Mouse (Mus musculus): ENCODE data around the gene Gm20388. TPM values are rescaled to one million over a fixed set of nuclear protein-coding genes. Genes with fewer than 3 reads are reported as not detected.

Gene Gm20388
- total RNA-seq, 2 experiments from 2014 or later = 2.2 to 7.6 TPM

DNA sequence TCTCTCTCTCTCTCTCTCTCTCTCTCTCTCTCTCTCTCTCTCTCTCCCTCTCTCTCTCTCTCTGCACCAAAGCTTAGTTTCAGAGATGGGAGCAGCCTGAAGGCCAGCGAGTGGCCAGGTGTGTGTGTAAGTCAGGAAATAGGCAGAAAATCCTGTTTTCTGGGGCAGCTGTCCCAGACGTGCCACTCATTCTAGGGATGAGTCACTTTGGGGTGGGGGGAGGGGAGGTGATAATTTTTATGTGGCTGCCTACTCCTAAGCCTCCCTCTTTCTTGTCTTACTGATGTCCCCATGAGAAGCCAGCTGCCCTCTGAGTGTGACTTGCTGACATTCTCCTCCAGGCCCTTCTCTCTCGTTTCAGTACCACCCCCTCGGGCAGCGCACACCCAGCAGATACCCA, 75.5 kb downstream of the Gm20388 start:
- no peak for DNase-seq (ENCODE audit: low spot score in 2 of 2)
- no peak overlapping the region for H3K4me3 ChIP-seq
- TF ChIP-seq CTCF (conservative IDR thresholded peaks at IDR 0.05) = no peak
- H3K27ac ChIP-seq = no peak overlapping the region

DNA sequence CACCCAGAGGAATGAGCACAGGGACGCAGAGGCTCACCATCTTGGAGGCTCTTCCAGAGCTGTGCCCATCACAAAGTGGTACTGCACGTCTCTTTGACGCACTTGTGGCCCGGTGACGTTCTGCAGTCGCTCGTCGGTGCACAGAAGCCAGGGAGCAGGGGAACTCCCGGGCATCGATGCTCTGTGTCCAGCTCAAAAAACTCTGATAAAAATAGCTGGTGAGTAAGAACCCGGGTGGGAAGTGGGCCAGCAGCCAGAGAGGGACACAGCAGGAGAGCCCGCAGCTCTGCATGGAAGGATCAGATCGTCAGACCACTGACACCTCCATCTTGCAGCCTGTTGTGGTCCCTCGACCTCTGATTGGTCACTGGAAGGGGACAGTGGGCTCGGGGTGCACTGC, 77.4 kb downstream of the Gm20388 start:
- DNase-seq (ENCODE audit: low spot score in 2 of 2) = no peak
- no peak for TF ChIP-seq CTCF (conservative IDR thresholded peaks at IDR 0.05)
- Histone ChIP-seq H3K4me3 (no peak overlapping the region), H3K27ac (no peak overlapping the region)

DNA sequence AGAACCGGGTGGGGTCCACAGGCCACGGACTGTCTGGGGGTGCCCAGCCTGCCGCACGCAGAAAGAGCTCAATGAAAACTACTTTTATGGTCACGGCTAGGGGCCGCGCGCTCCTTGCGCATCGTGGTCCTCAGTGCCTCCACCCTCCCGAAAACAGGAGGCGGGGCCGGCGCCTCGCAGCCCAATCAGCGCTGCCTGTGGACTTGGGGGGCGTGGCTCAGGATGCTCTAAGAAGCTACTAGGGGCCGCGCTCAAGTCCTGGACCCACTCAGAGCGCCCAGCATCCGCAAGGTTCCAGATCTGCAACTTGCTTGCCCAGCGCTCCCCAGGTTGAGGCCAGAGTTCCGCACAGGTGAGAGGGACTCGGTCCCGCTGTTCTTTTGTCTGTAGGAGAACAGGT, 81.6 kb downstream of the Gm20388 start, which contains the start of gene Crispld2:
Gene Crispld2, plus strand, starts transcription at position 190 of the 400 bp plus-strand sequence.
- peak within 1 kb of the TSS; percentile 48 for H3K4me3 ChIP-seq
- DNase-seq (ENCODE audit: low spot score in 2 of 2) = peak; percentile 42 to 50
- TF ChIP-seq CTCF (conservative IDR thresholded peaks at IDR 0.05) = peak; percentile 42
- no peak within 1 kb of the TSS for H3K27ac ChIP-seq

DNA sequence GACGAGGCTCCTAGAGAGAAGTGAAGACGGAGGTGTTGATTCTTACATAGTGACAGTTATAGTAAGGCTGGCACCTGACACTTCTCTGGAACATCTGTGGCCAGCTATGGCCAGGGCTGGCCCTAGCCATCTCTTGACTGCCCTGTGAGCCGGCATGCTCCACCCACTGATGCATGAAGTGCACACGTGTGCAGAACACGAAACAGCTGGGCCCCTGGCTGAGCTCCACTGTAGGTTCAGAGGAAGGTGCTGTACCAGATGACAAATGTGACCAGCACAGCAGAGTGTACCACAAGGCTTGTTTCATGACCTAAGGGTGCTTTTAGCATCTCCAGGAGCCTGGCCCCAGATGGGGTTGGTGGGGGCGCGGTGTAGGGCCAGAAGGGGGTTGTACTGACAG, 83.5 kb downstream of the Gm20388 start:
- no peak for DNase-seq (ENCODE audit: low spot score in 2 of 2)
- no peak overlapping the region for H3K27ac ChIP-seq
- H3K4me3 ChIP-seq = no peak overlapping the region
- no peak for TF ChIP-seq CTCF (conservative IDR thresholded peaks at IDR 0.05)

DNA sequence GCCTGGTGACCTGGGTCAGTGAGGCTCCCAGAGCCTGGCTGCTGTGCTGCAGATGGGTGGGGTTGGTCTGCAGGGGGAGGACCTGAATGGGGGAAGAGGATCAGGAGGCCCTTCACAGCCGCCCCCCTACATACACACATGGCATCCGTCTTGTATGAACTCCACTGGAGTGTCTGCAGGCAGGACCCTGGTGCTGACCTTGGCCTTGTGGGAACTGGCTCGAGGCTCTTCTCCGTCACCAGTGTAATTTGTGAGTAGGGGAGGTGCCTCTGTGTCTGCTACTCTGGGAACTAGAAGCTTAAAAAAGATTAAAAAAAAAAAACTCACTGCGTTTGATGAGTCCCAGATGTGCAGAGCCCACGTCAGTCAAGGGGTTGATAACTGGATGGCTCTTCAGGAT, 83.9 kb downstream of the Gm20388 start:
- no peak for TF ChIP-seq CTCF (conservative IDR thresholded peaks at IDR 0.05)
- H3K27ac ChIP-seq = no peak overlapping the region
- no peak overlapping the region for H3K4me3 ChIP-seq
- no peak for DNase-seq (ENCODE audit: low spot score in 2 of 2)

DNA sequence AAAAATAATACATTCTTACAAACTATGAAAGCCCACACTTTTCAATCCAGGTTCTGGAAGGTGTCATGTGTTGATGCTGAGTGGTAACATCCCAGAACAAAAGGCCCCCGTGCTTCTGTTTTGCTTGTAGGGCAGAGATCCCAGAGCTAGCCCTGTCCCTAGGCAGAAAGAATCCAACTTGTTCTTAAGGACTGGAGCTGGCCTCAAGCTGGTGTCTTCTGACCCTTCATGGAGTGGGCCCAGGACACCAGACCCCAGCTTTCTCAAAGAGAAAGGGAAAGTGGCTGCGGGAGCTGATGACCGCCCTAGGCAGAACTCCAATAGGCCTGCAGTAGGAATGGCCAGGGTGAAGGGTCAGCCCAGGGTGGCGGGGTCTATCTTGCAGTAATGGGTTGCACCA, 86.6 kb downstream of the Gm20388 start:
- H3K27ac ChIP-seq = no peak overlapping the region
- TF ChIP-seq CTCF (conservative IDR thresholded peaks at IDR 0.05) = no peak
- H3K4me3 ChIP-seq = no peak overlapping the region
- DNase-seq (ENCODE audit: low spot score in 2 of 2) = no peak

DNA sequence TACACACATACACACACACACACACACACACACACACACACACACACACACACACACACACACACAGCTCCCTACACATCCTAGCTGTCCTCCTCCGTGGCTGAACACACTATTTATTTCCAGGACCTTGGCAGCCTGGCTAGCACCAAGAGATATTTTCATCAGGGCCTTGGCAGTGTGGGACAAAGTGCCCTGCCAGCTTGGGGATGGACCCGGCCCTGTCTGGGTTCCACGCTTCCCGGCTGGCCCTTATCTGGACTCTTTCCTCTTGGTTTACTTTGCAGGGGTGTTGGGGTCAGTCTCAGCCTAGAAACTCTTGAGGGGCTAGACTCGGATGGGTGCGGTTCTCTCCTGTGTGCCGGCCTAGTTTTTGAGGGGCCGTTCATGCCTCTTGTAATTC, 89.8 kb downstream of the Gm20388 start:
- Histone ChIP-seq H3K27ac (no peak overlapping the region), H3K4me3 (no peak overlapping the region)
- DNase-seq (ENCODE audit: low spot score in 2 of 2) = no peak
- no peak for TF ChIP-seq CTCF (conservative IDR thresholded peaks at IDR 0.05)

DNA sequence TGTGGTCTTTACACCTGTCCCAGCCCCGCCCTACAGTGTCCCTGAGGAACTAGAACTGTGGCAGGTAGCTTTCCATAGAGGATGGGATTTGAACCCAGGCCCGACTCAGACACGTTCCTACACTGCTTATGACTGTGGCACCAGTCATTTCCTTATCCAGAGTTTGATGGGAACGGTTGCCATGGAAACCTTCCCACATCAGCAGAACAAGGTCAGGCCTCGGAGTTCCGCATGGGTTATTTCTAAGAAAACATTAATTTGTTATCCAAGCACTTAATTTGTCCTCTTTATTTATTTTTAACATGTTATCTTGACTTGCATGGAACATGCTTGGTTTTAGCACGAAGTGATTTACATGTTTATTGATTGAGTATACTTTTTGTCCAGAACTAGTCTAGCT, 91.1 kb downstream of the Gm20388 start:
- DNase-seq (ENCODE audit: low spot score in 2 of 2) = no peak

DNA sequence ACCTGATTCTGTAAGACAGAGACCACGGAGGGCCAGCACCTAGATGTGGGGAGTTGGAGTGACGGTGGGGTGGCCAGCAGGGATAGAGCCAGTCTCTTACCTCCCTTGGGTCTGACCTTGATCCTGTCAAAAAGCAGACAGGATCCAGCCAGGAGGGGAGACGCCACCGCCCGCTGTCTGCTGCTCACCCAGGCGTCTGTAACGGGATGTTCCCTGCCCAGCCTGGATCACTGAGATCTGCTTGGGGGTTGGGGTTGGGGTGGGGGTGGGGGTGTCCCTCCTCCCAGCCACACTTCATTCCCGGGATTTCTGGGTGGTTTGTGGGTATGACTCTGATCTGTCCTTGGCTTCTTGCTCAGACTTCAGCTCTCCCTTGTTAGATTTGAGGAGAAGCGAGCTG, 91.7 kb downstream of the Gm20388 start:
- Histone ChIP-seq H3K4me3 (no peak overlapping the region), H3K27ac (no peak overlapping the region)
- DNase-seq (ENCODE audit: low spot score in 2 of 2) = no peak
- TF ChIP-seq CTCF (conservative IDR thresholded peaks at IDR 0.05) = no peak

More for the DNA sequence above, 91.1 kb downstream of the Gm20388 start:
- Histone ChIP-seq H3K4me3 (no peak overlapping the region), H3K27ac (no peak overlapping the region)
- TF ChIP-seq CTCF (conservative IDR thresholded peaks at IDR 0.05) = no peak

DNA sequence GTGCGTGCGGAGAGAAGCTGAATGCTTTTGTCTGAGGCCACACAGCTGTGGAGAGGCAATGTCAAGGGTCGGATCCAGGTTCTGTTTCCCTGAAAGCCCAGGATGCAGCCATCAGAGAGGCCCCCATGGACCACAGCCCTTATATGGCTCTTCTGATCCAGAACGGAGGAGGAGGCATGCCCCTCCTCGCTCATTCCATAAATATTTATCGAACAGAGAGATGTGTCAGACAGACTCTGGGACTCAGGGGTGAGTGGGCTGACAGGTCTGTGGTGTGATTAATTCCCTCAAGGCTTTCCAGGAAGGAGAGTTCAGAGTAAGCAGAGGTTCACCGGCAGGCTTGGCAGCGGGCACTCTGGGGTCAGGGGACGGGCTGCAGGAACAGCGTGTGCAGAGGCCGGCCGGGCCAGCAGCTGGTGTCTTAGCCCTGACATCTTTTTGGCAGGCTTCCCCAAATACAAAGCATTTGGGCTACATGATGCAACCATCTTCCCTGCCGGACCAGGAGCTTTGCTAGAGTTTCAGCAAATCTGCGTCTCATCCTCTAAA, 93.6 kb downstream of the Gm20388 start:
- H3K4me3 ChIP-seq = no peak overlapping the region
- no peak for DNase-seq (ENCODE audit: low spot score in 2 of 2)
- TF ChIP-seq CTCF (conservative IDR thresholded peaks at IDR 0.05) = no peak
- no peak overlapping the region for H3K27ac ChIP-seq

DNA sequence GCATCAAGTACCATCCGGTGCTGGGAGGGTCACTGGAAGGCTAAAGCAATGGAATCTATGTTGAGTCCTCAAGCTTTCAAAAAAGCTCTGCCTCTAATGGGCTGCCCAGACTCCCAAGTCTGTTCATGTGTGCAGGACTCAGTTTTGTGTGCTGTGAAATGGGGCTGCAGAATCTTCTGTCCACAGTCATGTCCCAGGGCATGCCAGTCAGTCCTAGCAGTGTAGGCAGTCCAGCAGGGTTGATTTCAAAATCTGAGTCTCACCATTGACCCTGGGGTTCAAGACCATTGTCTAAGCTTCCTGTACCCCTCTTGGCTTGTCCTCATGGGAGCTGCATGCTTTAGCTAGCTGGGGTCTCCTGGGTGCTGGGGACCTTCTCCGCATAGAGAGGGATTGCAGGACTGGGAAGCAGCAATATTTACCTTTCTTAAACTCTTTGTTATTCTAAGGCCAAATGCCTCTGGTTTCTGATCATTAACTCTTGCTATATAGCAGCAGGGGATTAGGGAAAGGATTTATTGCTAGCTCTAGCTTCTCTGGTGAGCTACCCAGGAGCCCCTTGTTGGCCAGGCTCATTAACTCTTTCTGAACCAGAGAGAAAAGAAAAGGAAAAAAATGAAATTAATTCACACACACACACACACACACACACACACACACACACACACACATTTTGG, 94.2 kb downstream of the Gm20388 start:
- no peak overlapping the region for H3K27ac ChIP-seq
- DNase-seq (ENCODE audit: low spot score in 2 of 2) = no peak
- no peak for TF ChIP-seq CTCF (conservative IDR thresholded peaks at IDR 0.05)
- H3K4me3 ChIP-seq = no peak overlapping the region

DNA sequence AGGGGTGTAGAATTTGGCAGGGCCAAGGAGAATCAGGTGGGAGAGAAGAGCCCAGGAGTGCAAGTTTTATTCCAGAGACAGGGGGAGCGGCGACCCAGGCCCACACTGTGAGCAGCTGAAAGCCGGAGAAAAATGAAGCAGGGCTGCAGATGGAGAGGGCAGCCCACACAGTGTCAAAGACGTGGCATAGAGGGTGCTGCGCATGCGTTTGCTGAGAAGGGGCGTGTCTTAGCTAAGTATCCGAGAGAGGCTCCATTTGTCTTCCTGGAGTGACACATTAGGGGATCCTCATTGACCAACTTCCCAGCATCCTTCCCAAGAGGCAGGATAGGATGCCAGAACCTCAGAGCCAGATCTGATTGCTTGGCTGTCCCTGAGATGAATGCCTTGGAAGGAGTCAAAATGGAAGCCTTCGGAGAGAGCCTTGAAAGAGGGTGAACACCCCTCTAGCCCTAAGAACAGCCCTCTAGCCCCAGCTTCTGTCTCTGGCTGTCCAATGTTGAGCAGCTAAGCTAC, 96.1 kb downstream of the Gm20388 start:
- no peak overlapping the region for H3K4me3 ChIP-seq
- no peak overlapping the region for H3K27ac ChIP-seq
- no peak for TF ChIP-seq CTCF (conservative IDR thresholded peaks at IDR 0.05)
- DNase-seq (ENCODE audit: low spot score in 2 of 2) = no peak

DNA sequence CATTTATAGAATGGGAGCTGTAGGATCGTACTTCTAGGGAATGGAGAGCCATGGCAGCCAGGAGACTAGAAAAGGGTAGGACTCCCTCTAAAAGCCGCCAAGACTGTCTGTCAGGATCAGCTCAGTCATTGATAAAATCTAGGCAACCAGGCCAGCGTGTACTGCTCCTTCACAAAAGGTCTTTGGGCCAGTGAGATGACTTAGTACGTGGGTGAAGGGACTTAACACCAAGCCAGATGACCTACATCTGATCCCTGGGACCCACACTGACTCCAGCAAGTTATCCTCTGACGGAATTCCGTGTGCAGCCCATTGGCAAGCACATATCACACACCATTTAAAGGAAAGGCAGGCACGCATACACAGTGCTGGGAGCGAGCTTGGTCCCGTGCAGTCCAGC, 96.5 kb downstream of the Gm20388 start:
- no peak overlapping the region for H3K27ac ChIP-seq
- H3K4me3 ChIP-seq = no peak overlapping the region
- no peak for TF ChIP-seq CTCF (conservative IDR thresholded peaks at IDR 0.05)
- no peak for DNase-seq (ENCODE audit: low spot score in 2 of 2)

DNA sequence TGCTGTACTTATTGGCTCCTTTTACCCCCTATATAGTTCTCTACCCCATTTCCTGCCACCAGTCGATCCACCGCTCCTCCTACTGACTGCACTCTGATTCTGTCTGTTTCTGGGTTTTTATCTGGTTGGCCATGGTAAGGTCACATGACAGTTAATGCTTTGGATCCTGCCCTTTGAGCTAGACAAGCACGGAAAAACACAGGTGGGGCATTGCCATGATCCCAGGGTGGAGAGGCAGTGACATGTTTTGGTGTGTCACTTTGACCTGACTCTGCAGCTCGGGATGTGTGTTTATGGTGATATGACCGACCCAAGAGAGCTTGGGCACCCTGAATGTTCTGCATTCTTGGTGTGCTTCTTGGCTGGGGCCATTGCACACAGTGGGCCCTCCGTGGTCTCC, 98.6 kb downstream of the Gm20388 start:
- TF ChIP-seq CTCF (conservative IDR thresholded peaks at IDR 0.05) = no peak
- Histone ChIP-seq H3K4me3 (no peak overlapping the region), H3K27ac (no peak overlapping the region)
- DNase-seq (ENCODE audit: low spot score in 2 of 2) = no peak
